Comparison of ENCODE assay signal across 8 mouse cellular contexts in the genomic region with DNA sequence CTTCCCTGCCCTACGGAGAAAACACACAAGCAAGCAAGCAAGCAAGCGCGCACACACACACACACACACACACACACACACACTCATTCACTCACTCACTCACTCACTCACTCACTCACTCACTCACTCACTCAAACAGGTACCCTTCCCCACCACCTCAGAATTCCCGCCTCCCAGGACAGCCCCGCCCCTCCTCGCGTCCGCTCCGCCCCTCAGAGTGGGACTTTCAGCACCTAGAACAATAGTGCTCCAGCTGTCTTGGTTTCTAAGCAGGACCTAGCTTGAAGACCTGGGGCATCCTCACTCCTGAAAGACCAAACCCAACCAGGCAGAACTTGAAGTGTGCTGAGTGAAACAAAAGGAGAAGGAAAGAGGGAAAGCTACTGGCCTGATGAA. TPM values are rescaled to one million over a fixed set of nuclear protein-coding genes. Genes with fewer than 3 reads are reported as not detected.
DNase-seq lines count a peak whose midpoint lies in the region; ATAC-seq and TF ChIP-seq lines count a peak whose summit lies in the region.

No protein-coding gene starts in this region.

- ATAC-seq in embryonic facial prominence, embryonic 15.5 days (ENCODE audit: insufficient number of reproducible peaks, low FRiP score, low TSS enrichment, low read depth): peak; percentile 72
- ATAC-seq in intestine, embryonic 16.5 days: peak; percentile 72
- peak; percentile 75 for ATAC-seq in lung, embryonic 14.5 days (ENCODE audit: insufficient read depth)
- ATAC-seq in neural tube, embryonic 15.5 days (ENCODE audit: low FRiP score): peak; percentile 71

- peak overlapping the region; percentile 33; the same call in 1 of the 2 replicates for H3K9ac ChIP-seq in embryonic facial prominence, embryonic 15.5 days
- H3K9ac ChIP-seq in intestine, embryonic 16.5 days (ENCODE audit: low read depth, low read length): peak overlapping the region; percentile 77
- no peak overlapping the region for H3K9ac ChIP-seq in lung, embryonic 14.5 days
- H3K9ac ChIP-seq in neural tube, embryonic 15.5 days (replicated peaks): peak overlapping the region; percentile 53; the same call in 1 of the 2 replicates

- WGBS in embryonic facial prominence, embryonic 15.5 days: 2% methylated on average over 9 of the region's 9 CpGs
- WGBS in intestine, embryonic 16.5 days: under 1% methylated on average over 9 of the region's 9 CpGs
- WGBS in lung, embryonic 14.5 days: 4% methylated on average over 9 of the region's 9 CpGs
- WGBS in neural tube, embryonic 15.5 days: 2% methylated on average over 9 of the region's 9 CpGs

- peak overlapping the region; percentile 59; the same call in 1 of the 2 replicates for H3K4me3 ChIP-seq in left cerebral cortex, adult 2 months
- H3K4me3 ChIP-seq in embryonic facial prominence, embryonic 15.5 days (replicated peaks): peak overlapping the region; percentile 67
- H3K4me3 ChIP-seq in intestine, embryonic 16.5 days (ENCODE audit: low read length): peak overlapping the region; percentile 76
- peak overlapping the region; percentile 61 for H3K4me3 ChIP-seq in lung, embryonic 14.5 days (ENCODE audit: low read depth, low read length)
- peak overlapping the region; percentile 77 for H3K4me3 ChIP-seq in neural tube, embryonic 15.5 days (replicated peaks)

- H3K27ac ChIP-seq in left cerebral cortex, adult 2 months: no peak overlapping the region
- H3K27ac ChIP-seq in embryonic facial prominence, embryonic 15.5 days (replicated peaks): no peak overlapping the region
- no peak overlapping the region for H3K27ac ChIP-seq in intestine, embryonic 16.5 days (ENCODE audit: low read length)
- no peak overlapping the region for H3K27ac ChIP-seq in lung, embryonic 14.5 days (ENCODE audit: low read depth)
- no peak overlapping the region for H3K27ac ChIP-seq in neural tube, embryonic 15.5 days (replicated peaks)

- intact Hi-C loops in left cerebral cortex, adult 2 months (cut with DNase I): no loop called here
- intact Hi-C loops in left cerebral cortex, postnatal 10 days (cut with DNase I): no loop called here

- no peaks in the 10 kb centered on the region for H3K36me3 ChIP-seq in embryonic facial prominence, embryonic 15.5 days
- no peaks in the 10 kb centered on the region for H3K36me3 ChIP-seq in intestine, embryonic 16.5 days (ENCODE audit: control insufficient read depth, insufficient read depth, low read length)
- H3K36me3 ChIP-seq in lung, embryonic 14.5 days (ENCODE audit: insufficient read depth): no peaks in the 10 kb centered on the region
- H3K36me3 ChIP-seq in neural tube, embryonic 15.5 days: no peaks in the 10 kb centered on the region

- H3K9me3 ChIP-seq in embryonic facial prominence, embryonic 15.5 days (replicated peaks): no peaks in the 10 kb centered on the region
- no peaks in the 10 kb centered on the region for H3K9me3 ChIP-seq in intestine, embryonic 16.5 days (ENCODE audit: control insufficient read depth, low read length)
- H3K9me3 ChIP-seq in lung, embryonic 14.5 days (ENCODE audit: low read depth, low read length): no peaks in the 10 kb centered on the region
- H3K9me3 ChIP-seq in neural tube, embryonic 15.5 days (replicated peaks): no peaks in the 10 kb centered on the region

- H3K4me1 ChIP-seq in embryonic facial prominence, embryonic 15.5 days: no peaks in the 10 kb centered on the region; the same call in 1 of the 2 replicates
- H3K4me1 ChIP-seq in intestine, embryonic 16.5 days (ENCODE audit: control insufficient read depth, insufficient read depth, low read length): peaks cover 3% of the 10 kb centered on the region; the same call in 1 of the 2 replicates
- no peaks in the 10 kb centered on the region for H3K4me1 ChIP-seq in lung, embryonic 14.5 days (ENCODE audit: insufficient read depth)
- H3K4me1 ChIP-seq in neural tube, embryonic 15.5 days: peaks cover 5% of the 10 kb centered on the region; the same call in 1 of the 2 replicates

- peaks cover 8% of the 10 kb centered on the region for H3K27me3 ChIP-seq in embryonic facial prominence, embryonic 15.5 days
- H3K27me3 ChIP-seq in intestine, embryonic 16.5 days (replicated peaks; ENCODE audit: control insufficient read depth, insufficient read depth, low read length): no peaks in the 10 kb centered on the region
- H3K27me3 ChIP-seq in lung, embryonic 14.5 days (ENCODE audit: insufficient read depth, low read length): peaks cover 9% of the 10 kb centered on the region
- 0 out of 2 replicates have a peak, but pooled peaks cover 6% of the 10 kb centered on the region for H3K27me3 ChIP-seq in neural tube, embryonic 15.5 days (replicated peaks)

- TF ChIP-seq CTCF in left cerebral cortex, adult 2 months (IDR thresholded peaks at IDR 0.05): no peak
- no peak for TF ChIP-seq CTCF in lung, embryonic 14.5 days (IDR thresholded peaks at IDR 0.05; ENCODE audit: low read depth)

- peak overlapping the region; percentile 99 for H3K4me2 ChIP-seq in embryonic facial prominence, embryonic 15.5 days (replicated peaks)
- peak overlapping the region; percentile 93 for H3K4me2 ChIP-seq in intestine, embryonic 16.5 days (ENCODE audit: low read depth, low read length)
- H3K4me2 ChIP-seq in lung, embryonic 14.5 days: peak overlapping the region; percentile 83
- peak overlapping the region; percentile 99 for H3K4me2 ChIP-seq in neural tube, embryonic 15.5 days

- DNase-seq in left cerebral cortex, adult 2 months (ENCODE audit: extremely low spot score in 1 of 2, low spot score in 2 of 2): no peak
- no peak for DNase-seq in left cerebral cortex, postnatal 10 days (ENCODE audit: extremely low spot score in 1 of 2, low spot score in 2 of 2)
- peak; percentile 41 for DNase-seq in lung, embryonic 14.5 days
- no peak for DNase-seq in right cerebral cortex, postnatal 25 days
- DNase-seq in layer of hippocampus, postnatal 14 days (ENCODE audit: low spot score in 2 of 2): no peak

RNA-seq across cellular contexts. Expression of gene Tc2n, which starts 0.4 kb away (rescaled TPM):
- total RNA-seq in left cerebral cortex, adult 2 months (2021): under 1 TPM; 0.19 to 0.23 TPM
- under 1 TPM; 0.24 to 0.51 TPM for total RNA-seq in left cerebral cortex, postnatal 10 days (2021)
- 1.1 and 2.0 TPM in 2 replicates for polyA plus RNA-seq in embryonic facial prominence, embryonic 15.5 days (2015; fragmentation: Nextera tagmentation; extraction: Ambion mirVana)
- 3.6 and 4.3 TPM in 2 replicates for polyA plus RNA-seq in intestine, embryonic 16.5 days (2015; fragmentation: Nextera tagmentation; extraction: Ambion mirVana)
- 2.4 and 3.6 TPM in 2 replicates for polyA plus RNA-seq in lung, embryonic 14.5 days (2014; fragmentation: Nextera tagmentation; extraction: Ambion mirVana)
- polyA plus RNA-seq in neural tube, embryonic 15.5 days (2015; fragmentation: Nextera tagmentation; extraction: Ambion mirVana): 0.23 and 0.59 TPM in 2 replicates
- total RNA-seq in layer of hippocampus, postnatal 14 days (2021): under 1 TPM; 0.36 to 0.62 TPM
